Mouse (Mus musculus) myocyte (in vitro differentiated cells): ENCODE measurements around the gene Pitx3.

Experiments
- CEBPB ChIP-seq: IDR thresholded peaks from 2 replicates; pipeline ENCODE4 v1.6.1; 2011; ENCODE audit warnings: mild to moderate bottlenecking, moderate library complexity; ENCODE audit not compliant: poor library complexity, insufficient read depth, severe bottlenecking
- E2F4 ChIP-seq: IDR thresholded peaks from one replicate; pipeline ENCODE4 v1.6.1; 2011; ENCODE audit warnings: mild to moderate bottlenecking, control low read depth, moderate library complexity; ENCODE audit not compliant: insufficient read depth
- MAX ChIP-seq: IDR thresholded peaks from one replicate; pipeline ENCODE4 v1.6.1; 2011; ENCODE audit warnings: low read depth, mild to moderate bottlenecking, control low read depth
- MYOD1 ChIP-seq, 3 experiments: IDR thresholded peaks; one replicate each; pipeline ENCODE4 v1.6.1; 2011; ENCODE audit warnings: control low read depth in 2 of 3, low read depth in 2 of 3, mild to moderate bottlenecking in 2 of 3, moderate library complexity in 1 of 3; ENCODE audit not compliant: insufficient read length in 2 of 3, control insufficient read depth in 1 of 3
- MYOG ChIP-seq, 3 experiments: IDR thresholded peaks; one replicate each; pipeline ENCODE4 v1.6.1; 2011; ENCODE audit warnings: control low read depth in 2 of 3, low read depth in 2 of 3, mild to moderate bottlenecking in 2 of 3; ENCODE audit not compliant: insufficient read length in 2 of 3, control insufficient read depth in 1 of 3, insufficient read depth in 1 of 3
- POLR2A ChIP-seq: IDR thresholded peaks from one replicate; pipeline ENCODE4 v1.6.1; 2011; ENCODE audit warnings: low read depth, mild to moderate bottlenecking, control low read depth, moderate library complexity; ENCODE audit not compliant: insufficient read length
- POLR2AphosphoS2 ChIP-seq: IDR thresholded peaks from one replicate; pipeline ENCODE4 v1.6.1; 2011; ENCODE audit warnings: low read depth, control low read depth; ENCODE audit not compliant: insufficient read length
- REST ChIP-seq: IDR thresholded peaks from one replicate; pipeline ENCODE4 v1.6.1; 2011; ENCODE audit warnings: mild to moderate bottlenecking, control low read depth, moderate library complexity; ENCODE audit not compliant: insufficient read depth, insufficient read length
- SRF ChIP-seq: IDR thresholded peaks from one replicate; pipeline ENCODE4 v1.6.1; 2011; ENCODE audit warnings: low read depth; ENCODE audit not compliant: control insufficient read depth, insufficient read length
- TCF12 ChIP-seq: IDR thresholded peaks from one replicate; pipeline ENCODE4 v1.6.1; 2011; ENCODE audit warnings: mild to moderate bottlenecking, control low read depth; ENCODE audit not compliant: poor library complexity, insufficient read depth, severe bottlenecking
- TCF3 ChIP-seq: IDR thresholded peaks from one replicate; pipeline ENCODE4 v1.6.1; 2011; ENCODE audit warnings: low read depth, control low read depth; ENCODE audit not compliant: insufficient read length
- USF1 ChIP-seq: IDR thresholded peaks from one replicate; pipeline ENCODE4 v1.6.1; 2011; ENCODE audit warnings: low read depth, mild to moderate bottlenecking, control low read depth, moderate library complexity

DNA sequence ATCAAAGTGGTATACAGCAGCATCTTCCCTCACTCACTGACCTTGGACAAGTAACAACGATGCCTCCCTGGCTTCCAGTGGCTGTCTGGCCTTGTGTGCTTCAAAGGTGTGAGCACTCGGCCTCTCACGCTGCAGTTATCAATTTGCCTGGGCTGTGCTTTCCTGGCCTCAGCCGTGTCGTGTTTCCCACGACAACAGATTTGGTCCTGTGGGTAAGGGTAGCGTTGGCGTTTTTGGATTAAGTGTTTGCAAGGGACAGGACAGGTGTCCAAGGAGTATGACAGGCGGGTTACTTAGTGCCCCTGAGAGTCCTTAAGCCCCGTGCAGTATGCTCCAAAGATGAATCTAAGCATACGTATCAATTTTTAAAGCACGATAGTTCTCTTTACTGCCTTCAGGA lies 965 bp upstream of the Pitx3 start:
- no peak for TF ChIP-seq POLR2A
- TF ChIP-seq E2F4 = no peak
- TF ChIP-seq USF1 = no peak
- no peak for TF ChIP-seq MAX
- no peak for TF ChIP-seq POLR2AphosphoS2
- no peak for TF ChIP-seq TCF3
- no peak for TF ChIP-seq CEBPB
- no peak for TF ChIP-seq SRF
- TF ChIP-seq MYOD1 (IDR thresholded peaks at IDR 0.05; ENCODE audit: control insufficient read depth in 1 of 3, insufficient read length in 2 of 3, low read depth in 2 of 3) = peak in 1 of 3 experiments; percentile 26
- no peak for TF ChIP-seq TCF12
- TF ChIP-seq MYOG (IDR thresholded peaks at IDR 0.05; ENCODE audit: control insufficient read depth in 1 of 3, insufficient read depth in 1 of 3, insufficient read length in 2 of 3, low read depth in 2 of 3) = no peak
- TF ChIP-seq REST = no peak
